Mouse (Mus musculus): ENCODE results near the gene Dnph1. TPM values are rescaled to one million over a fixed set of nuclear protein-coding genes. Genes with fewer than 3 reads are reported as not detected.

Dnph1 gene
- 17.6 and 25.7 TPM in 2 replicates for polyA plus RNA-seq (2012; rRNA removed)

DNA sequence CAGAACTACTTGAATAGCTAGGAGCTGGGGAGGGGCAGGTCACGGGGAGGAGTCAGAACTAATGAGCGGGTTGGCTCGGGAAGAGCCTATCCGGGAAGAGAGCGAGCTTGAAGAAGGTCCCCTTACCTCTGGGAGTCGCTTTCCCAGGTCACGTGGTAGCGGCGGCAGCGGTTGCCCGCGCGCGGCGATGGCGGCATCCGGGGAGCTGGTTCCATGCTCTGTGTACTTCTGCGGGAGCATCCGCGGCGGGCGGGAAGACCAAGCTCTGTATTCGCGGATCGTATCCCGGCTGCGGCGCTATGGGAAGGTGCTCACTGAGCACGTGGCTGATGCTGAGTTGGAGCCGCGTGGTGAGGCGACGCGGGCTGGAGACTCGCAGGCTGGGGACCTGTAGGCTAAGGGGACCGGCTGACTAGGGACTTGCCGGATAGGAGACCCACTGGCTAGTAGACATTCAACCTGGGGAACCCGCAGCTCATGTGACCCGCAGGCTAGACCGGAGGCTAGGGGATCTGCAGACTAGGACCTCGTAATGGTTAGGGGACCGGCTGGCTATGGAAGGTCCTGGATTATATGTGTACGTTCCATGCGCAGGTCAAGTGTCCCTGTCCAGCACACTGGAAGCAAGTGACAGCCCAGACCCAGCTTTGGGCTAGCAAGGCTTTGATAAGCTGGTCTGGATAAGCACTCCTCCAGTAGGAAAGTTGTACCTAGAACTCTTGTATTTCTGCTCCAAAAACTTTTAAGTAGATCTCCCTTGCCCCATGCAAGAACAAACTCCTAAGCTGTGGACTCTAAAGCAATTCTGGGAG lies at the start of gene Dnph1:
TSS of gene Dnph1 (plus strand) at position 89 of the 812 bp plus-strand sequence.
- TF ChIP-seq CTCF (IDR thresholded peaks at IDR 0.05; ENCODE audit: borderline replicate concordance, extremely low read depth, insufficient read depth, insufficient read length) (no peak), POLR2A (IDR thresholded peaks at IDR 0.05; ENCODE audit: borderline replicate concordance, extremely low read depth, insufficient read depth, insufficient read length, poor library complexity, severe bottlenecking) (peak; percentile 67; the same call in 1 of the 2 replicates)
- peak; percentile 98 for DNase-seq (ENCODE audit: low read depth)

DNA sequence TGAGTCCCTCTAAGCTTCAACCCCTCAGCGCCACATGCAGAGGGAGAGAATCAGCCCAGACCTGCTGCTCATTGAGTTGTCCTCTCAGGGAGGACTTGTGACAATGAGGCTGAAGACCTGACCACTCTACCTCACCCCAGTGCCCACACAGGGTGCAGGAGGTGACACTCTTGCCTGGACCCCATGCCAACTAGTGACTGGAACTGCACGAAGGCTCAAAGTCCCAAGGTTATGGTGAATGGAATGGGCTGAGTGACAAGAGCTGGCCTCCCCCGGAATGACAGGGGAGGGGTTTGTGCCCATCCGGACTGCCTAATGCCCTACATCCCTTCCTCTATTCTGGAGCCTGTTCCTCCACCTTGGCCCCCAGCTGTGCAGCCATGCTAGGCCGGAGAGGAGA lies 43.8 kb upstream of the Dnph1 start:
- TF ChIP-seq CTCF (IDR thresholded peaks at IDR 0.05; ENCODE audit: borderline replicate concordance, extremely low read depth, insufficient read depth, insufficient read length) (no peak), POLR2A (IDR thresholded peaks at IDR 0.05; ENCODE audit: borderline replicate concordance, extremely low read depth, insufficient read depth, insufficient read length, poor library complexity, severe bottlenecking) (no peak)
- DNase-seq (ENCODE audit: low read depth): no peak

DNA sequence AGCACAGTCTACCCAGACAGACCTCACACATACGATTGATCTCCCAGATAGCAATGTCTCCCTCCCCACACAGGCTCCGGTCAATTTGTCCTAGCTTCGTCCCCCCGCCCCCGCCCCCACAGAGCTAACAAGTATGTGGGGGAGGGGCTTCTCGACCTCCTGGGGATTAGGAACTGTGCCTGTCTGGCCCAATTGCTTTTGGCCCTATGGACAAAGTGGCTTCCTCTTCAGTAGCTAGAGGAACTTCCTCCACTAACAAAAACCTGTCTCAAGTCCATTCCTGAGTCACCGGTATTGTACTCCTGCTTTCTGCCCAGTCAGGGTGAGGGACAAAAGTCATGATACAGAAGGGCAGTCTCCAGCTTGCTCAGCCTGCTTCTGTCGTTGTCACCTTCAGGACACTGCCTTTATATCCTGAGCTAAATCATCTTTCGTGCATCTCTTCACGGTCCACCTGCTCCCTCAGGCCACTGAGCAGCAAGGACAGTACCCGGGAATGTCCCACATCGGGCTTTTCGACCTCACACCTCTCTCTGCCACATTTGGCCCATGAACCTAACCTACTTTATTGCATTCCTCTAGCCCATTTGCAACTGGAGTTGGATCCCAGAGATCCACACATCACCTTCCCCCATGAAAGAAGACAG lies 43.1 kb upstream of the Dnph1 start:
- no peak for TF ChIP-seq POLR2A (IDR thresholded peaks at IDR 0.05; ENCODE audit: borderline replicate concordance, extremely low read depth, insufficient read depth, insufficient read length, poor library complexity, severe bottlenecking)
- TF ChIP-seq CTCF (IDR thresholded peaks at IDR 0.05; ENCODE audit: borderline replicate concordance, extremely low read depth, insufficient read depth, insufficient read length): no peak
- no peak for DNase-seq (ENCODE audit: low read depth)

DNA sequence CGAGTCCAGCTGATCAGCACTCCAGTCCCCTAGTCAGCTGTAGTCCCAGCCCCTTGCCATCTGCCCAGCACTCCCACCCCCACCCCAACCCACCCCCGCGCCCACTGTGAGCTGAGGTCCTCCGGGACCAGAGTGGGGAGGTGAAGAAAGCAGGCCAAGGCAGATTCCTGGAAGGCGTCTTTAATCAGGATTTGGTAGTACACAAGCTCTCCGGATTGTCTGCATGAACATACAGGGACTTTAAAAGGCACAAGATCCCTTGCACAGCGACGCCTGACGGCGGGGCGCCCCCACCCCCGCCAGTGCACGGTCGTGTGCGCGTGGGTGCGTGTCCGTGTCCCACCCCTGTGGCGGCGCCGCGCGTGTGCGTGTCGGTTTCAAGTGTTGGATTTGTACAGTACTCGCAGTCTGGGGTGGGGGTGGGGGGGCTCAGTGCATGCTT lies 42.5 kb upstream of the Dnph1 start:
- TF ChIP-seq POLR2A (IDR thresholded peaks at IDR 0.05; ENCODE audit: borderline replicate concordance, extremely low read depth, insufficient read depth, insufficient read length, poor library complexity, severe bottlenecking) (no peak), CTCF (IDR thresholded peaks at IDR 0.05; ENCODE audit: borderline replicate concordance, extremely low read depth, insufficient read depth, insufficient read length) (peak; percentile 12; the same call in 1 of the 2 replicates)

DNA sequence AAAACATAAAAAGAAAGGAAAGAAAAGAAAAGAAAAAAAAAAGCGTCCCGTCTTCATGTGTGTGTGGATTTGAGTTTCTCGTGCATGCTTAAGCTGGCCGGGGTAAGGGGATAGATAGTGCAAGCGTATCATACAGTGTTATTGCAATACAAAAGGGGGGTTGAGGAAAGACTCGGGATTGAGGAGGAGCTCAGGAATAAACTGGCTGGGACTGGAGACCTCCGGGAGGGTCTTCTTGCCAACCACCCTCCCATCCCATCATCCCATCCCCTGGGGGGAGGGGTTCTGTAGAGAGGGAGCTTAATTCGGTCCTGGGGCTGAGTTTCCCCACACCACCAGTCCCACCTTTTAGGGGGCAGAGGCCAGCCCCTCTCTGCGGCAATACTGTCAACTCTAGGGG lies 42.0 kb upstream of the Dnph1 start:
- peak; percentile 62 for DNase-seq (ENCODE audit: low read depth)
- no peak for TF ChIP-seq CTCF (IDR thresholded peaks at IDR 0.05; ENCODE audit: borderline replicate concordance, extremely low read depth, insufficient read depth, insufficient read length)
- no peak for TF ChIP-seq POLR2A (IDR thresholded peaks at IDR 0.05; ENCODE audit: borderline replicate concordance, extremely low read depth, insufficient read depth, insufficient read length, poor library complexity, severe bottlenecking)

More for the DNA sequence above, 42.5 kb upstream of the Dnph1 start:
- peak; percentile 60 for DNase-seq (ENCODE audit: low read depth)

DNA sequence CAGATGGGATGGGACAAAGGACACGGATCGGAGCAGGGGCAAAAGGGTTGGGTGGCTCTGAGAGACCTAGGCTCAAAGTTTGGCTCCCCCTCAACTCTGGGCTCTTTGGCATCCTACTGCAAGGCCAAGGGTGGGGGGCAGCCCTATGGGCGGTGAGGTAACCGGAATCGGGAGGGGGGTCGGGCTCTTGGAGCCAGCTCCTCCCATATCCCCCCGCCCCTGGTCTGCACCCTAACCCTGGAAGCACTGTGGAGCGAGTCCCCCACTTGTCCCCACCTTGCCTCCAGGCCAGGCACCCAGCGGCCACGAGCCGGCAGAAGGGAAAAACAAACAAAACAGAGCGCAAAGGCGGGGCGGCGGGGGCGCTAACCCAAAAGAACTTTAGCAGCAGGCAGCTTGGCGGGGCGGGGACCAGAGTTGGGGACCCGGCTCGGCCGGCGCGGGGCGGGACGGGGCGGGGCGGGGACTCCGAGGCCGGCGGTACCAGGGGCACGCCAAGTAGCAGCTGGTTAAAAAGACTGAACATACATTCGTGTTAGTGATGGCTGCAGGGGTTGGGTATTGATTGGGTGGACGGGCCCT lies 41.3 kb upstream of the Dnph1 start:
- TF ChIP-seq POLR2A (IDR thresholded peaks at IDR 0.05; ENCODE audit: borderline replicate concordance, extremely low read depth, insufficient read depth, insufficient read length, poor library complexity, severe bottlenecking): no peak
- TF ChIP-seq CTCF (IDR thresholded peaks at IDR 0.05; ENCODE audit: borderline replicate concordance, extremely low read depth, insufficient read depth, insufficient read length): no peak
- peak; percentile 67 for DNase-seq (ENCODE audit: low read depth)

DNA sequence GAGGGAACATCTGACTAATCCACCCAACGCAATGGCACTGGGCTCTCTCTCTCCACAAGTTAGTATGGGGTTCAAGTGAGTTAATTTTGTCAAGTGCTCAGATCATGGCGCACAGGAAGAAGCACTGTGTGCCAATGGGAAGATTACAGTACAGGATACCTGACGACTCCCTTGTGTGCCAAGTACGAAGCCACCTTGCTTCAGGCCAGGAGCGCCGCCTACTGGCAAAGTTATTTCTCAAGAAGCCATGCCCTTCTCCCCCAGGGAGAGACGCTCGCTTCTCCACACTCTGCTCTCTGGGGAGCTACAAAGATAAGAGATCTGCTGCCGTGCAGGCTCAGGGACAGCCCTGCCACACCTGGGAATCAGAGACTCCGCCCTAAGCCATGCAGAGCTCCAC lies 38.7 kb upstream of the Dnph1 start:
- peak; percentile 54; the same call in 1 of the 2 replicates for TF ChIP-seq CTCF (IDR thresholded peaks at IDR 0.05; ENCODE audit: borderline replicate concordance, extremely low read depth, insufficient read depth, insufficient read length)
- no peak for TF ChIP-seq POLR2A (IDR thresholded peaks at IDR 0.05; ENCODE audit: borderline replicate concordance, extremely low read depth, insufficient read depth, insufficient read length, poor library complexity, severe bottlenecking)
- DNase-seq (ENCODE audit: low read depth): peak; percentile 56

DNA sequence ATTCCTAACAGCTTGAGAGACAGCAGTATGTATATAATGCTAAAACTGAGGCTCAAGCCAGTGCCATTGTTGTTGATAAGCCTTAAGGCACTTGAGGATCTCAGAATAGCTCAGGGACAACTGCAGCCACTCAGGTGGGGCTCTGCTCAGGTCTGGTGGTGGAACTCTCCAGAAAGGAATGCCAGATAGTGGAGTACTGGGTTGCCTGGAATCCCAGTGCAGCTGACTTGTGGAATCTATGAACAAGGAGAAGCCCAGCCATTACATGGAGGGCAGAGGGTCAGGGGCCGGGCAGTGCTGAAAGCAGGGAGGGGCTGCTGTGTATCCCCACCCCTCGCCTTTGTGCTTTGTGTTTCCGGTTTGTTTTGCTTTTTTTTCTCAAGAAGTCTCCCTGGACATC lies 38.1 kb upstream of the Dnph1 start:
- DNase-seq (ENCODE audit: low read depth): no peak
- TF ChIP-seq POLR2A (IDR thresholded peaks at IDR 0.05; ENCODE audit: borderline replicate concordance, extremely low read depth, insufficient read depth, insufficient read length, poor library complexity, severe bottlenecking) (no peak), CTCF (IDR thresholded peaks at IDR 0.05; ENCODE audit: borderline replicate concordance, extremely low read depth, insufficient read depth, insufficient read length) (no peak)

DNA sequence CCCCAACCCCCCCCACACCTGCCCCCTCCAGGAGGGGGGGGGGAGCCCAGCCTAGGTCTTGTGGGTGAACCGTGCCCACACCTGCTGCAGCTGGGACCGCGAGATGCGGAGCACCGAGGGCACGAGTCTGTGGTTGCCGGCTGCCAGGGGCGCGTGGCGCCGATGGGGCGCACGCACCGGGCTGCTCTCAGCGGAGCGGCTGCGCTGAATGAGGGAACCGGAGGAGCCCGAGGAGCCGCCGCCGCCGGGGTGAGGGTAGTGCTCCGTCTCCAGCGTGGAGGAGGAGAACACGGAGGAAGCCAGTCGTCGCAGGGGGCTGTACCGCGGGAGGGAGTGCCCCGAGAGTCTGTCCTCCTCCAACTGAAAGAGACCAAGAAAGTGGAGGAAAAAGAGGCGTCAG lies 35.8 kb upstream of the Dnph1 start:
- TF ChIP-seq CTCF (IDR thresholded peaks at IDR 0.05; ENCODE audit: borderline replicate concordance, extremely low read depth, insufficient read depth, insufficient read length): no peak
- TF ChIP-seq POLR2A (IDR thresholded peaks at IDR 0.05; ENCODE audit: borderline replicate concordance, extremely low read depth, insufficient read depth, insufficient read length, poor library complexity, severe bottlenecking): no peak
- no peak for DNase-seq (ENCODE audit: low read depth)

DNA sequence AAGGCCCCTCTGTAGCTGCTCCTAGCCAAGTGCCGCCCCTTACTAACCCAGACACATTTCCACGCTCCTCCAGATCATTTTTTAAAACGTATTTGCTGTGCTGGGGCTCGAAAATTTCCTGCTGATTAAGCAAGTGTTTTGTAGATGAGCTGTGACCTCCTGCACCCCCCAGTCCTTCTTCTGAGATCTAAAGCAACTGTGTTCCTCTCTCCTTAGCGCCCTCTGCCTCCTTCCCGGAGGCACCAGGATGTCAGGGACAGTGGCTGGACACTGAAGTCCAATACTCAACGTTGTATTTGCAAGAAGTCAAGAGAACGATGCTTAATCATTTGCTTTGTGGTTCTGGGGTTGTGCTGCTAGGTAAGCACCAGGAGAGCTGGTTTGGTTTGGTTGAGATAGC lies 35.2 kb upstream of the Dnph1 start:
- no peak for TF ChIP-seq CTCF (IDR thresholded peaks at IDR 0.05; ENCODE audit: borderline replicate concordance, extremely low read depth, insufficient read depth, insufficient read length)
- TF ChIP-seq POLR2A (IDR thresholded peaks at IDR 0.05; ENCODE audit: borderline replicate concordance, extremely low read depth, insufficient read depth, insufficient read length, poor library complexity, severe bottlenecking): no peak
- DNase-seq (ENCODE audit: low read depth): no peak

DNA sequence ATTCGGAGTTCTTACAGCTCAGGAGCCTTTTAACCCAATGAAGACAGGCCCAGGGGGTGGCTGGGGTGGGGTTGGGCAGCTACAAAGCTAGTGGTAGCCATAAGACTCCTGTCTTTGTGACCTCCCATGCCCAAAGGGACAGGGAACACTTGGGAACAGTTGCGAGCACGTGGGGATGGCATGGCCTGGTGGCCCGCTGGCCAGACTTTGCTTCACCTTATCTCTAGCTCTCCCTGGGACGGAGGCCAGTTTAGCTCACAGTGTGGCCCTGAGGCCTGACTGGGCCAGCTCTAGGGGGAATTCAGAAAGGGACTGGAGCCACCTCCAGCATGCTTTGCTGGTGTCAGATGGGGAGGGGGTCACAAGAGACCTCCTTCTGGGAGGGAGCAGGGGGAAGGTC lies 34.3 kb upstream of the Dnph1 start:
- TF ChIP-seq CTCF (IDR thresholded peaks at IDR 0.05; ENCODE audit: borderline replicate concordance, extremely low read depth, insufficient read depth, insufficient read length) (no peak), POLR2A (IDR thresholded peaks at IDR 0.05; ENCODE audit: borderline replicate concordance, extremely low read depth, insufficient read depth, insufficient read length, poor library complexity, severe bottlenecking) (no peak)
- no peak for DNase-seq (ENCODE audit: low read depth)
